Mouse (Mus musculus): ENCODE data around the gene Polr1a.

Gene Polr1a

DNA sequence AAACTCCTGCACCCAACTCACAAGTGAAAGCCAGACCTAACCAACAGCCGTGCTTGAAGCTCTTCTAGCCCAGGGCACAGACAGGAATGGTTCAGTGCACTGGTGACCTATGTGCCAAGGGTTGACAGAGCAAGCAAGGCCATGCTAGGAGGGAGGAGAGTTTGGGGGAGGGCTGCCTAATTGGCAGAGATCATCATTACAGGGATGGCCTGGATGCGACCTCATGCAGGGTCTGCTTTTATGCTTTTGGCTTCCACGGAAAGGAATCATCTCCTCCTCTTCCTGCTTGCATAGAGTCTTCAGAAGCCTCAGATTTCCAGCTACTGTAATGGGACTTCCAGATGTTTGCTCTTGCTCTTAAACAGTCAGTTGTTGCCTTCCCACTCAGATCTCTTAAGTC is 40.9 kb downstream of the Polr1a start:
- DNase-seq (ENCODE audit: low spot score) = no peak

DNA sequence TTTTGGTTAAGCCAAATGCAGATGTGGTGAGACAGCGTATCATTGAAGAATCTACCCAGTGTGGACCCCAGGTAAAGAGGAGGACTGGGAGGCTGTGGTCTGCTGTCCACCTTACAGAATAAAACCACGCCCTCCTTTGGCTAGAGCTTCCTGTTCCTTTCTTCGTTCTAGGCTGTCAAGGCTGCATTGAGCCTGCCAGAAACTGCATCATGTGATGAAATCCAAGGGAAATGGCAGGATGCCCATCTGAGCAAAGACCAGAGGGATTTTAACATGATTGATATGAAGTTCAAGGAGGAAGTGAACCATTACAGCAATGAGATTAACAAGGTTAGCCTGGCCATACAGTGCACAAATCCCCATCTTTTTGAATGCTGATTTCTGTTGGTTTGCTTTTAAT is 41.7 kb downstream of the Polr1a start:
- no peak for DNase-seq (ENCODE audit: low spot score)

DNA sequence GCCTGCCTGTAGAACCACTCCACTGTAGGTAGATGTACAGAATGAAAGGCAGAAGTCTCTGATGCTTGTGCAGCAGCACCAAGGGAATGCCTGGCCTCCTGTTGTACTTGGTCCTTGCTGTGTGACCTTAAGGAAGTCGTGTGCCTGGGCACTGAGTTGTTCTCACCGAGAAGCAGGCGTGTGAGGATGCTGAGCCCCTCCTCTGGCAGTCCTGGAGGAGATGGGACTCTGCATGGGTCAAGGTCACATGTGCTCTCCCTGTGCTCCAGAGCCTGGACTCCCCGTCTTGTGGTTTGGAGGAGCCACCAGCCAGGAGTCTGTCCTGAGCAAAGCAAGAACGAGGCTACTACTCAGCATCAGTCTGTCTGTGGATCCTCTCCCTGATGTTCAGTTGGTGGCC is 42.3 kb downstream of the Polr1a start:
- DNase-seq (ENCODE audit: low spot score) = no peak

- no peak for DNase-seq (ENCODE audit: low spot score)
Measured at GRCm38 (mm10) chr6:71962119-71962518, 53.3 kb downstream of the Polr1a start.

DNA sequence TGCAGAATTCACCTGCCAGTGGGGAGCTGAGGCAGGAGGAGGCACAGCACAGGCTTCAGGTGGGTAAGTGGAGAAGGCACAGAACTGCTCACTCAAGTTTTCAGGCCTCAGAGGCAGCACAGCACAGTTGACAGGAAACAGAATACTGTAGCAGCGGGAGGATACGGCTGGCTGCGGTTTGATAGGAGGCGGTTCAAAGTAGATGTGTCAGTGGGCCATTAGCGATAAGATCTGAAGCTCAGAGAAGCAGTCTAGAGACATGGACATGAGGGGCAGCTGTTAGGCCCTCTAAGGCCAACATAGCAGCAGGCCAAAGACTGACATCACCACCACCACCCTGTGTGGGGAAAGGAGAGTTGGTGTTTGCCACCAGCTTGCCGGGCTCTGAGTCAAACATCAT is 53.9 kb downstream of the Polr1a start:
- no peak for DNase-seq (ENCODE audit: low spot score)

GRCm38 (mm10) chr6:71963561-71963960 is 54.7 kb downstream of the Polr1a start:
- no peak for DNase-seq (ENCODE audit: low spot score)

DNA sequence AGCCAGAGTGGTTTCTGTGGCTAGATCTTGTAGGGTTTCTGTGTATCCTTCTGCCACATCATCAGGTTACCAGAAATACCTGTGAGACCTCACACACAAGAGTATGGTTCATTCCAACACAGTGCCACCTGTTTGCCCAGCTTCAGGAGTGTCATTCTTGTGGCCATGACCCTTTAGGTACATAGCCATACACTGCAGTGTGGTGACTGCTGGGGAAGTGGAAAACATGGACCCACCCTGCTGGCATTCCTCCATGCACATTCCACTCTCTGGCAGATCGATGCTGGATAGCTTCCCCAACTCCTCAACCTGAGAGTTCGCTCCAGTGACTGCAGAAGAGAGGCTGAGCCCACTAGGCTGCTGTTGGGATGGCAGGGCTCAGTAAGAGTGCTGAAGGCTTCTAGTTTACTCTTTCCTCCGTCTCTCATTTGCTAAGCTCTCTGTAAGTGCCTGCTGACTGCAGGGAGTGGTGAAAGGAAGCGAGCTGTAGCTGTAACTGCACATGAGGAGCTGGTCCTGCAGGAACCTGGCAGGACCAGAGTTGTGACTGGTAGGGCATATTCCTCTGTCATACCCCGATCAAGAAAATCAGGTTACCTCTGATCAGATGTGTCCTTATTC is 57.9 kb downstream of the Polr1a start:
- DNase-seq (ENCODE audit: low spot score) = no peak

- DNase-seq (ENCODE audit: low spot score) = no peak
Measured at GRCm38 (mm10) chr6:71967847-71968246, 59.0 kb downstream of the Polr1a start.

DNA sequence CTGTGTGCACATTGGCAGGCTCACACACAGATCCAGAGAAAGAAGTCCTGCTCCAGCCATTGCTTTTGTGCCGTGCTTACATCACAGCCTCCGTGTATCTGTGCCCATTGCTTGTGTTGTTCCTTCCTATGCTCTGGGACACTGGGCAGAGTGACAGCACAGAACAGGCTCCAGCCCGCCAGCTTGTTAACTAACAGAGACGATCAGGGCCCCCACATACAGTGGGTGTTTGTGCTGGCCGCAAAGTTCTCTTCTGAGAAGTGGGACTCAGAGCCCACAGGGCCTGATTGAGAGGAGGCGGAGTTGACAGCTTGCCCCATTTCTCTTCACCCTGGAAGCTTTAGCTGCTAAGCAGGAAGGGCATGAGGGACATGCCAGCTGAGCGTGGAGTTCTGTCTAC is 60.6 kb downstream of the Polr1a start:
- DNase-seq (ENCODE audit: low spot score) = no peak

- no peak for DNase-seq (ENCODE audit: low spot score)
Measured at GRCm38 (mm10) chr6:71970154-71970553, 61.3 kb downstream of the Polr1a start.

GRCm38 (mm10) chr6:71976592-71976991 is 67.7 kb downstream of the Polr1a start:
- DNase-seq (ENCODE audit: low spot score) = no peak

DNA sequence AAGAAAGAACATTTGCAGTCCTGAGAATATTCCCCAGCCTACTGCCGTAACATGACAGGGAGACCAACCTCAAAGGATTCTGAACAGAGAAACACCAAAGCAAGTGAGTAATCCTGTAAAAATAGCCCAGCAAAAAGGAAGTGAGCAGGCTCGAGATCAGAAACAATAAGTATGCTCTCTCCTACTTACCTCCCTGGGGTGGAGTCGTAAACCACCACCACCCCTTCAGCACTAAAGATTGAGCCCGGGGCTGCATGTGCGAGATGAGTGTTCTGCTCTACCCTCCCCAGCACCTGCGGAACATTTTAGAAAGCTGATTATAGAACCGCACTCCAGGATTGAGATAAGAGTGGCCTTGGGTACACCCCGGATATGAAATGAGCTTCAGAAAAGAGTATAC is 71.3 kb downstream of the Polr1a start:
- DNase-seq (ENCODE audit: low spot score) = no peak

- no peak for DNase-seq (ENCODE audit: low spot score)
Measured at GRCm38 (mm10) chr6:71980587-71980986, 71.7 kb downstream of the Polr1a start.

DNA sequence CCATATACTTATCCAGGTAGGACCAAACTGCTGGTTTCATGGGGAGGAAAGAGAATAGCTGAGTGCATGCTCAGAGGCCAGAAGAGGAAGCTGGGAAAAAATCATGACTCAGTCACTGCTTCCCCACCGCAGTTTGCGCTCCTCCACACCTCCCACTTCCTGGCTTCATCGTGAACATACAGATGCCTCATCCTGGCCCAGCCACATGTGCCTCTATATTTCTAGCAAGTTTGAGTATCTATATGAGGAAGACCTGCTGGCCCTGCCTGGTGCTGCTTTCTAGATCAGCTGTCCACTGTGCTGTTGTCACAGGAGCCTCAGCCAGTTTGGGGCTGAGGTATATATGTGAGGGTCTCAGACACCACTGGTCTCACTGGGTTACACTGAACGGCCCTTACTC is 72.6 kb downstream of the Polr1a start:
- no peak for DNase-seq (ENCODE audit: low spot score)

DNA sequence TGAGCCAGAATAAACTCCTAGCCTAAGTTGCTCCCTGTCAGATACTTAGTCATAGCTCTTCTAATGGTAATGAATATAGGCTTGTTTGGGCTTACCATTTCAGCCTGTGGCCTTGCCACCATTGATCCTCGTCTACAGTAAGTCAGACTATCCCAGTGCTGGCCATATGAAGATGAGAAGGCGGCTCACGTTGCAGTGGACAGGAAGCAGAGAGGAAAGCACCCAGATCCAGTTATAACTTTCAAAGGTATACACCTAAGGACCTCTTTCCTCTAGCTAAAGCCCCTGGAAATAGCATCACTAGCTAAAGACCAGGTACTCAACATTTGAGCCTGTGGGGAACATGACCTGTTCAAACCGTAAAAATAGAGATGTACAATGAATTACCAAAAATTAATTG is 77.1 kb downstream of the Polr1a start:
- no peak for DNase-seq (ENCODE audit: low spot score)

GRCm38 (mm10) chr6:71987546-71988248 is 78.8 kb downstream of the Polr1a start:
- no peak for DNase-seq (ENCODE audit: low spot score)

GRCm38 (mm10) chr6:71989647-71990351 is 80.9 kb downstream of the Polr1a start:
- no peak for DNase-seq (ENCODE audit: low spot score)

DNA sequence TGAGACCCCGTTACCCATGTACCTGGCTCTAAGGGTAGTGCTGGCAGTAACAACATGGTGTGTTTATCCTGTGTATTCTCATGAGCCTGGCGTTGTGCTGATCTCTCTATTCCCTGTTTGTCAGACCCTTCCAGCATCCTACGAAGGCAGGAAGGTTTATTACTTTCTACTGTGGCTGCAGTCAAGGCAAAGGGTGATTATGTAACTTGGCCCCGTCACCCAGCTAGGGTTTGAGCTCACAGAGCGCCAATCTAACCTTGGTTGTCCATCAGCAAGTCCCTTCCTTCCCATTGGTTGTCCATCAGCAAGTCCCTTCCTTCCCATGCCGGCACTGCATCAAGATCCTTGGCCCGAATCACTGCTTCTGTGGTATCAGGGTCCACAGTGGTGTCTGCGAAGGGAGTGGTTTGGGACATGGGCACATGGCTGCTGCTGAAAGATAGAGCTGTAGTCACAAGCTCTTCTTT is 81.6 kb downstream of the Polr1a start:
- DNase-seq (ENCODE audit: low spot score) = no peak

DNA sequence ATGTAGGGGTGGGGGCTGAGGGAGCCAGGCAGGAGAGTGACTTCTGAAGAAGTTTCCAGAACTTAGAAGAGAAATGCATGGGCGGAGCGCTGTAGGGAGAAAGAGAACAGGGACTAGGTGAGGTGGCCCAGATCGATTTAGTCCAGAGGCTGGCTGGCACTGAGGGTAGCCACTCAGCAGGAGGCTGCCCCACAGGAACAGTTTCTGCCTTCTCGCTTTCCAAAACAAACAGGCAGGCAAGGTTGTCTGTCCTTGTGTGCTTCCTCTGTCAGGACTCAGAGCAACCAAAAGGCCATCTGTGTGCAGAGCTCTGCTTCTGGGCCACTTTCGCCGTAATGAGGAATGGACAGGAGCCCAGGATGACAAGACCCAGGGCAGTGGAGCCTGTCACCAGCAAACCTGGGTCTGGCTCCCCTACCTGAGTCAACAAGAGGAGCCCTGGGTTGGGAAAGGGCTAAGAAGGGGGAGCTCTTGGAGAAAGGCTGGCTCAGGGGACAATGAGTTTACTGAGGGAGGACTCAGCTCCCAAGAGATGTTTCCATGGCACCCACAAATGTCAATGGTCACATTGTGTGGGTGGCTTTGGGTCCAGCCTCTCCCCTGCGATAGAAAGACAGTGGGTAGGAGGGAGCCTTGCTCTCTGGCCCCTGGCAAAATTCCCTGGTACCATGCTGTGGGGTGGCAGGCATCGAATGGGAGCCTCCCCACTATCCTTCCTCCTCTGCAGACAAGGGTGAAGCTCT is 82.5 kb downstream of the Polr1a start:
- DNase-seq (ENCODE audit: low spot score) = peak; percentile 26

DNA sequence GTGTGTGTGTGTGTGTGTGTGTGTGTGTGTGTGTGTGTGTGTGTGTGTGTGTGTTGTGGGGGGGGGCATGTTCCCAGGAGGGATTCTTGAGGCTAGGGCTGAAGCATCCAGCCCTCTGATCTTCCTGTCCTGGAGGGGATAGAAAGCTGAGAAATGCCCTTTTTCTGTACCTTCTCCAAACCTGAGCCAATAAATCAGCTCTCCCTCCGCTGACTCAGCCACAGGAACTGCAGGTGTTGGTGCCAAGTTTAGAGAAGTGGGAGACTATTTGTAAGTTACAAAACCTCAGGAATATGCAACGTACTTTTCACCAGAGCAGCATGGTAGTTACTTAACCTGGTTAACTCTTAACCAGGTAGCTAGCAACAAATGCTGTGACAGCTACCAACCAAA is 83.1 kb downstream of the Polr1a start:
- DNase-seq (ENCODE audit: low spot score) = no peak

DNA sequence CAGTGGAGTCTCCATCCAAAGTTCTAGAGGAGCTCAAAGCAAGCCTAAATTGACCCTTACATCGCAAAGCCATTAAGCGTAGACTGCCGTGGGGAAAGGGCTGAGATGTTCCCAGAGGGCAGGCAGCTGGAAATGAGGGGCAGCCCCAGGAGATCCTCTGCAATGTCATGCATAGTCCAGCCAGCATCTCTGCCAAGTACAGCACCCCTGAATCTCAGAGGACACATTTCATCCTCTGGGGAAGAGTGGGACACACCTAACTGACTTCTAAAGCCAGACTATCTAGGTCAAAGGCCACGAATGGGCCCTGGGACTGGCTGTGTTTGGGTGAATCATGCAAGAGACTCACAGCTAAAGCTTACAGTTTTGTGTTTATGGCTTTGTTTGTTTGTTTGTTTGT is 85.2 kb downstream of the Polr1a start:
- no peak for DNase-seq (ENCODE audit: low spot score)

- DNase-seq (ENCODE audit: low spot score) = no peak
Measured at GRCm38 (mm10) chr6:71995081-71995480, 86.2 kb downstream of the Polr1a start.

DNA sequence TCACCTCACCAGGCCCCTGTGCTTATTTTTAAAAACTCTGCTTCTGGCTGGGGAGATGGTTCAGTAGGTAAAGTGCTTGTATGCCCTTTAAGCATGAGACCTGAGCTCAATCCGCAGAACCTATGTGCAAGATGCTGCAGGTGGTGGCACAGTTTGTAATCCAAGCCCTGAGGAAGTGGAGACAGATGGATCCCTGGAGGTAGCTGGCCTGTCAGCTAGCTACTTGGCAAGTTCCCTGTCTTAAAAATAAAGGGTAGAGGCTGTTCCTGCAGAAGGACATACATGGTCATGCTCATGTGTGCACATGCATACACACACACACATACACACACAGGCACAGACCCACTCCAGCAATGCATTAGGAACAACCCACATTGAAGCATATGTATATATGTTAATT is 88.4 kb downstream of the Polr1a start:
- no peak for DNase-seq (ENCODE audit: low spot score)

Measured in retina, embryonic 14.5 days (tissue).